Mouse (Mus musculus) liver, embryonic 14.5 days (tissue): ENCODE results near the gene Emc6. TPM values are rescaled to one million over a fixed set of nuclear protein-coding genes. Genes with fewer than 3 reads are reported as not detected.

Source experiments
- ATAC-seq: fragments of 200-750 bp; cut with Nextera tagmentation; 2 replicates; pipeline ENCODE4 v1.8.0; 2017; ENCODE audit warnings: moderate number of reproducible peaks, mild to moderate bottlenecking, moderate library complexity; ENCODE audit not compliant: insufficient read depth
- DNase-seq, 3 experiments: peaks; one replicate each; pipeline ENCODE4 v3.0.0-alpha.2; 2012 to 2013; ENCODE audit warnings: low read depth in 3 of 3, low spot score in 3 of 3
- H3K27ac ChIP-seq: fragments of 300-500 bp; sonication (generic); 2 replicates; pipeline ENCODE4 v1.5.1; 2014; ENCODE audit warnings: moderate library complexity, mild to moderate bottlenecking, control low read depth, inconsistent platforms
- H3K27me3 ChIP-seq: fragments of 300-500 bp; sonication (generic); 2 replicates; pipeline ENCODE4 v1.6.1; 2014; ENCODE audit warnings: mild to moderate bottlenecking, low read length, moderate library complexity; ENCODE audit not compliant: control insufficient read depth, insufficient read depth
- H3K36me3 ChIP-seq: fragments of 300-500 bp; sonication (generic); replicated peaks from 2 replicates; pipeline ENCODE4 v1.6.1; 2014; ENCODE audit warnings: low read depth; ENCODE audit not compliant: control insufficient read depth, insufficient read depth
- H3K4me1 ChIP-seq, 2 experiments: fragments of 200-500 bp in 1 of 2; fragments of 300-500 bp in 1 of 2; sonication (generic) in 1 of 2; replicated peaks; 2 replicates each; pipeline ENCODE4 v1.6.1; 2012 to 2014; ENCODE audit warnings: antibody characterized with exemption in 1 of 2, inconsistent platforms in 1 of 2, low read length in 1 of 2; ENCODE audit not compliant: control insufficient read depth in 2 of 2, insufficient read depth in 2 of 2
- H3K4me2 ChIP-seq: fragments of 300-500 bp; sonication (generic); 2 replicates; pipeline ENCODE4 v1.6.1; 2014; ENCODE audit warnings: low read depth, mild to moderate bottlenecking, control low read depth, moderate library complexity
- H3K4me3 ChIP-seq, 2 experiments: fragments of 200-500 bp in 1 of 2; fragments of 300-500 bp in 1 of 2; sonication (generic) in 1 of 2; 2 replicates each; pipeline ENCODE4 v1.5.1; 2012 to 2014; ENCODE audit warnings: low read depth in 2 of 2, low read length in 2 of 2, mild to moderate bottlenecking in 2 of 2, control low read depth in 1 of 2, inconsistent platforms in 1 of 2, moderate library complexity in 1 of 2; ENCODE audit not compliant: insufficient read depth in 1 of 2
- H3K9ac ChIP-seq: fragments of 300-500 bp; sonication (generic); replicated peaks from 2 replicates; pipeline ENCODE4 v1.6.1; 2014; ENCODE audit warnings: mild to moderate bottlenecking, control low read depth, moderate library complexity
- H3K9me3 ChIP-seq: fragments of 300-500 bp; sonication (generic); 2 replicates; pipeline ENCODE4 v1.6.1; 2016; ENCODE audit warnings: low read length, mixed read lengths; ENCODE audit not compliant: control insufficient read depth
- CTCF ChIP-seq: IDR thresholded peaks from 2 replicates; pipeline ENCODE4 v1.5.1; 2016; ENCODE audit warnings: antibody characterized with exemption, low read depth, control low read depth
- EP300 ChIP-seq: IDR thresholded peaks from 2 replicates; pipeline ENCODE4 v1.6.1; 2016; ENCODE audit warnings: antibody characterized with exemption, low read depth
- WGBS: fragments of 180-500 bp; shearing (Covaris S2); extraction: QIAGEN DNeasy Blood & Tissue Kit; methylation state at CpG from one replicate; pipeline ENCODE4 v1.1.7; 2014; ENCODE audit not compliant: insufficient replicate concordance; 5-methylcytosine and 5-hydroxymethylcytosine counted together
- polyA plus RNA-seq, 2 experiments: library from polyadenylated mRNA; depleted of rRNA in 1 of 2; stranded (reverse) in 1 of 2; unstranded in 1 of 2; fragments of >200 nt; fragmentation: Nextera tagmentation in 1 of 2; extraction: Ambion mirVana in 1 of 2; gene quantifications; 2 replicates each; pipeline versions ENCODE4 v1.2.1 to v1.2.3; 2012 to 2014

The Emc6 gene
- polyA plus RNA-seq, 2 experiments = 40.1 to 80.3 TPM

GRCm38 (mm10) chr11:73219671-73220070 lies 42.8 kb upstream of the Emc6 start:
- Histone ChIP-seq H3K9ac (no peak overlapping the region), H3K4me2 (no peak overlapping the region), H3K27ac (no peak overlapping the region), H3K27me3 (no peaks in the 10 kb centered on the region), H3K36me3 (no peaks in the 10 kb centered on the region), H3K4me1 (no peaks in the 10 kb centered on the region), H3K9me3 (no peaks in the 10 kb centered on the region), H3K4me3 (no peak overlapping the region)
- ATAC-seq (no peak), DNase-seq (no peak)
- WGBS = 42% methylated on average over 2 of the region's 2 CpGs
- TF ChIP-seq CTCF = peak; percentile 38
- no peak for TF ChIP-seq EP300

GRCm38 (mm10) chr11:73213956-73214355 lies 37.1 kb upstream of the Emc6 start:
- H3K4me2 ChIP-seq = no peak overlapping the region
- TF ChIP-seq CTCF = no peak
- no peak for TF ChIP-seq EP300
- no peaks in the 10 kb centered on the region for H3K9me3 ChIP-seq
- H3K27me3 ChIP-seq = no peaks in the 10 kb centered on the region
- no peak overlapping the region for H3K4me3 ChIP-seq
- H3K4me1 ChIP-seq = 0 out of 4 replicates have a peak, but pooled peaks cover 0 to 2% of the 10 kb centered on the region in 2 experiments
- H3K36me3 ChIP-seq = no peaks in the 10 kb centered on the region
- no peak overlapping the region for H3K9ac ChIP-seq
- no peak for ATAC-seq
- DNase-seq = no peak
- H3K27ac ChIP-seq = no peak overlapping the region
- 50% methylated on average over 3 of the region's 3 CpGs for WGBS

- Histone ChIP-seq H3K4me2 (no peak overlapping the region), H3K9me3 (no peaks in the 10 kb centered on the region), H3K9ac (no peak overlapping the region), H3K27ac (no peak overlapping the region), H3K36me3 (no peaks in the 10 kb centered on the region), H3K27me3 (no peaks in the 10 kb centered on the region), H3K4me1 (0 out of 4 replicates have a peak, but pooled peaks cover 0 to 2% of the 10 kb centered on the region in 2 experiments), H3K4me3 (no peak overlapping the region)
- DNase-seq (no peak), ATAC-seq (no peak)
- TF ChIP-seq CTCF (peak; percentile 63), EP300 (no peak)
- 78% methylated on average over 2 of the region's 2 CpGs for WGBS
Observed at GRCm38 (mm10) chr11:73207621-73208020, 30.8 kb upstream of the Emc6 start.

GRCm38 (mm10) chr11:73205194-73205593 lies 28.4 kb upstream of the Emc6 start:
- DNase-seq (no peak), ATAC-seq (no peak)
- Histone ChIP-seq H3K9me3 (no peaks in the 10 kb centered on the region), H3K4me1 (peaks cover under 1% of the 10 kb centered on the region in 2 experiments), H3K9ac (no peak overlapping the region), H3K4me2 (no peak overlapping the region), H3K27me3 (no peaks in the 10 kb centered on the region), H3K36me3 (no peaks in the 10 kb centered on the region), H3K4me3 (no peak overlapping the region), H3K27ac (no peak overlapping the region)
- 61% methylated on average over 7 of the region's 7 CpGs for WGBS
- TF ChIP-seq CTCF (no peak), EP300 (no peak)

GRCm38 (mm10) chr11:73203895-73204294 lies 27.1 kb upstream of the Emc6 start:
- Histone ChIP-seq H3K4me2 (no peak overlapping the region), H3K9ac (no peak overlapping the region), H3K4me3 (no peak overlapping the region), H3K4me1 (peaks cover 4 to 5% of the 10 kb centered on the region in 2 experiments), H3K27ac (no peak overlapping the region), H3K36me3 (no peaks in the 10 kb centered on the region), H3K27me3 (no peaks in the 10 kb centered on the region), H3K9me3 (no peaks in the 10 kb centered on the region)
- DNase-seq = no peak
- no peak for TF ChIP-seq CTCF
- no peak for TF ChIP-seq EP300
- 68% methylated on average over 8 of the region's 8 CpGs for WGBS
- ATAC-seq = no peak
